Mouse (Mus musculus) frontal cortex, adult (tissue): ENCODE results near the gene Cyp2j5.
"Not testable (repeated sequence)": the region's sequence is repeated elsewhere in the genome, so short reads cannot be mapped to it uniquely, and the experiment has no call there.

Experiments used
- ATAC-seq: cut with Nextera tagmentation; 2 replicates; pipeline ENCODE4 v1.9.2; 2017; ENCODE audit warnings: mild to moderate bottlenecking, moderate library complexity, mixed read lengths; ENCODE audit not compliant: low TSS enrichment

The Cyp2j5 gene

GRCm38 (mm10) chr4:96663991-96664390 is at the start of gene Cyp2j5:
Gene Cyp2j5 (minus strand): TSS chr4:96664154.
- ATAC-seq, result no peak

- ATAC-seq, result peak; percentile 85
Observed at GRCm38 (mm10) chr4:96705281-96705951, 41.5 kb upstream of the Cyp2j5 start.

- no peak for ATAC-seq
Observed at GRCm38 (mm10) chr4:96698218-96698561, 34.2 kb upstream of the Cyp2j5 start.

GRCm38 (mm10) chr4:96697511-96698217 is 33.7 kb upstream of the Cyp2j5 start:
- ATAC-seq, result no peak

GRCm38 (mm10) chr4:96696614-96697360 is 32.8 kb upstream of the Cyp2j5 start:
- peak; percentile 91 for ATAC-seq

GRCm38 (mm10) chr4:96687358-96687803 is 23.4 kb upstream of the Cyp2j5 start:
- no peak for ATAC-seq

- peak; percentile 83 for ATAC-seq
Observed at GRCm38 (mm10) chr4:96683474-96683873, 19.5 kb upstream of the Cyp2j5 start.

- ATAC-seq, result no peak
Observed at GRCm38 (mm10) chr4:96680966-96681365, 17.0 kb upstream of the Cyp2j5 start.

GRCm38 (mm10) chr4:96680233-96680632 is 16.3 kb upstream of the Cyp2j5 start:
- peak; percentile 92 for ATAC-seq

- no peak for ATAC-seq
Observed at GRCm38 (mm10) chr4:96664668-96665454, 907 bp upstream of the Cyp2j5 start.

GRCm38 (mm10) chr4:96635455-96635854 is 28.5 kb downstream of the Cyp2j5 start:
- no peak for ATAC-seq

GRCm38 (mm10) chr4:96622474-96622873 is 41.5 kb downstream of the Cyp2j5 start:
- no peak for ATAC-seq

- peak; percentile 88 for ATAC-seq
Observed at GRCm38 (mm10) chr4:96591791-96592150, 72.2 kb downstream of the Cyp2j5 start.

- peak; percentile 85 for ATAC-seq
Observed at GRCm38 (mm10) chr4:96590911-96591790, 72.8 kb downstream of the Cyp2j5 start, which contains the start of gene Cyp2j9. Gene Cyp2j9 (minus strand): TSS chr4:96591578.

- peak; percentile 94 for ATAC-seq
Observed at GRCm38 (mm10) chr4:96581425-96582088, 82.4 kb downstream of the Cyp2j5 start.

GRCm38 (mm10) chr4:96580351-96580750 is 83.6 kb downstream of the Cyp2j5 start:
- not testable (repeated sequence) for ATAC-seq
